Mouse (Mus musculus) myocyte (in vitro differentiated cells): ENCODE results near the gene Zfp120. TPM values are rescaled to one million over a fixed set of nuclear protein-coding genes. Genes with fewer than 3 reads are reported as not detected.
A peak's percentile ranks its signal among the peaks of the same experiment; 100 is the strongest.
"Not testable (repeated sequence)": the region's sequence is repeated elsewhere in the genome, so short reads cannot be mapped to it uniquely, and the experiment has no call there.

ENCODE experiments used
- H3K27me3 ChIP-seq: one replicate; pipeline ENCODE4 v1.6.1; 2011; ENCODE audit not compliant: control insufficient read depth, insufficient read depth, insufficient read length
- H3K36me3 ChIP-seq: one replicate; pipeline ENCODE4 v1.6.1; 2011; ENCODE audit not compliant: control insufficient read depth, insufficient read depth
- H3K4me2 ChIP-seq: one replicate; pipeline ENCODE4 v1.6.1; 2011; ENCODE audit warnings: low read depth, control low read depth
- H3K4me3 ChIP-seq: one replicate; pipeline ENCODE4 v1.5.1; 2011; ENCODE audit warnings: mild to moderate bottlenecking, control low read depth, moderate library complexity
- H3K79me2 ChIP-seq: one replicate; pipeline ENCODE4 v1.6.1; 2011; ENCODE audit not compliant: control insufficient read depth, insufficient read depth
- H3ac ChIP-seq: one replicate; pipeline ENCODE4 v1.6.1; 2011; ENCODE audit not compliant: control insufficient read depth, insufficient read length
- CEBPB ChIP-seq: IDR thresholded peaks from 2 replicates; pipeline ENCODE4 v1.6.1; 2011; ENCODE audit warnings: mild to moderate bottlenecking, moderate library complexity; ENCODE audit not compliant: poor library complexity, insufficient read depth, severe bottlenecking
- E2F4 ChIP-seq: IDR thresholded peaks from one replicate; pipeline ENCODE4 v1.6.1; 2011; ENCODE audit warnings: mild to moderate bottlenecking, control low read depth, moderate library complexity; ENCODE audit not compliant: insufficient read depth
- MAX ChIP-seq: IDR thresholded peaks from one replicate; pipeline ENCODE4 v1.6.1; 2011; ENCODE audit warnings: low read depth, mild to moderate bottlenecking, control low read depth
- MYOD1 ChIP-seq, 3 experiments: IDR thresholded peaks; one replicate each; pipeline ENCODE4 v1.6.1; 2011; ENCODE audit warnings: control low read depth in 2 of 3, low read depth in 2 of 3, mild to moderate bottlenecking in 2 of 3, moderate library complexity in 1 of 3; ENCODE audit not compliant: insufficient read length in 2 of 3, control insufficient read depth in 1 of 3
- MYOG ChIP-seq, 3 experiments: IDR thresholded peaks; one replicate each; pipeline ENCODE4 v1.6.1; 2011; ENCODE audit warnings: control low read depth in 2 of 3, low read depth in 2 of 3, mild to moderate bottlenecking in 2 of 3; ENCODE audit not compliant: insufficient read length in 2 of 3, control insufficient read depth in 1 of 3, insufficient read depth in 1 of 3
- POLR2A ChIP-seq: IDR thresholded peaks from one replicate; pipeline ENCODE4 v1.6.1; 2011; ENCODE audit warnings: low read depth, mild to moderate bottlenecking, control low read depth, moderate library complexity; ENCODE audit not compliant: insufficient read length
- POLR2AphosphoS2 ChIP-seq: IDR thresholded peaks from one replicate; pipeline ENCODE4 v1.6.1; 2011; ENCODE audit warnings: low read depth, control low read depth; ENCODE audit not compliant: insufficient read length
- REST ChIP-seq: IDR thresholded peaks from one replicate; pipeline ENCODE4 v1.6.1; 2011; ENCODE audit warnings: mild to moderate bottlenecking, control low read depth, moderate library complexity; ENCODE audit not compliant: insufficient read depth, insufficient read length
- SRF ChIP-seq: IDR thresholded peaks from one replicate; pipeline ENCODE4 v1.6.1; 2011; ENCODE audit warnings: low read depth; ENCODE audit not compliant: control insufficient read depth, insufficient read length
- TCF12 ChIP-seq: IDR thresholded peaks from one replicate; pipeline ENCODE4 v1.6.1; 2011; ENCODE audit warnings: mild to moderate bottlenecking, control low read depth; ENCODE audit not compliant: poor library complexity, insufficient read depth, severe bottlenecking
- TCF3 ChIP-seq: IDR thresholded peaks from one replicate; pipeline ENCODE4 v1.6.1; 2011; ENCODE audit warnings: low read depth, control low read depth; ENCODE audit not compliant: insufficient read length
- USF1 ChIP-seq: IDR thresholded peaks from one replicate; pipeline ENCODE4 v1.6.1; 2011; ENCODE audit warnings: low read depth, mild to moderate bottlenecking, control low read depth, moderate library complexity
- polyA plus RNA-seq: library from polyadenylated mRNA; unstranded; fragments of >200 nt; fragmentation: generic; extraction: Trizol; gene quantifications from one replicate; pipeline ENCODE4 v1.2.1, GENCODE M21; 2012; ENCODE audit warnings: missing spikeins

The Zfp120 gene
- 2.3 TPM for polyA plus RNA-seq

- Histone ChIP-seq H3K79me2 (peaks cover 7% of the 10 kb centered on the region), H3K4me2 (peak within 1 kb of the TSS; percentile 84), H3K36me3 (no peaks in the 10 kb centered on the region), H3K27me3 (no peaks in the 10 kb centered on the region), H3ac (peak within 1 kb of the TSS; percentile 34), H3K4me3 (peak within 1 kb of the TSS; percentile 47)
- no peak for TF ChIP-seq TCF12
- TF ChIP-seq SRF, result no peak
- TF ChIP-seq TCF3, result no peak
- no peak for TF ChIP-seq POLR2A
- TF ChIP-seq CEBPB, result no peak
- no peak for TF ChIP-seq E2F4
- no peak for TF ChIP-seq MYOG (IDR thresholded peaks at IDR 0.05; ENCODE audit: control insufficient read depth in 1 of 3, insufficient read depth in 1 of 3, insufficient read length in 2 of 3, low read depth in 2 of 3)
- no peak for TF ChIP-seq MAX
- TF ChIP-seq POLR2AphosphoS2, result no peak
- TF ChIP-seq MYOD1 (IDR thresholded peaks at IDR 0.05; ENCODE audit: control insufficient read depth in 1 of 3, insufficient read length in 2 of 3, low read depth in 2 of 3), result no peak
- TF ChIP-seq USF1, result no peak
- TF ChIP-seq REST, result no peak
Measured at GRCm38 (mm10) chr2:150136435-150136897, at the start of gene Zfp120. Gene Zfp120 (minus strand): TSS chr2:150136708.

GRCm38 (mm10) chr2:150181570-150181999 lies 45.1 kb upstream of the Zfp120 start, which contains the start of gene Gm14139:
Gene Gm14139 (plus strand): TSS chr2:150181755.
- Histone ChIP-seq H3K4me2 (peak within 1 kb of the TSS; percentile 45), H3K4me3 (peak within 1 kb of the TSS; percentile 16)
- not testable (repeated sequence) for H3ac ChIP-seq, H3K36me3 ChIP-seq, H3K27me3 ChIP-seq, H3K79me2 ChIP-seq

GRCm38 (mm10) chr2:150181046-150181445 lies 44.5 kb upstream of the Zfp120 start:
- not testable (repeated sequence) for H3K27me3 ChIP-seq, H3K36me3 ChIP-seq, H3ac ChIP-seq, H3K79me2 ChIP-seq
- Histone ChIP-seq H3K4me2 (peak overlapping the region; percentile 45), H3K4me3 (peak overlapping the region; percentile 16)

- not testable (repeated sequence) for H3ac ChIP-seq, H3K27me3 ChIP-seq, H3K79me2 ChIP-seq, H3K36me3 ChIP-seq, H3K4me3 ChIP-seq, H3K4me2 ChIP-seq
Measured at GRCm38 (mm10) chr2:150179579-150179978, 43.1 kb upstream of the Zfp120 start, which contains the start of gene Gm10770. Gene Gm10770 (minus strand): TSS chr2:150179679.

GRCm38 (mm10) chr2:150173833-150174232 lies 37.3 kb upstream of the Zfp120 start:
- H3ac ChIP-seq, result no peak overlapping the region
- H3K36me3 ChIP-seq, result no peaks in the 10 kb centered on the region
- TF ChIP-seq TCF3, result no peak
- no peak for TF ChIP-seq SRF
- no peak for TF ChIP-seq USF1
- no peak for TF ChIP-seq MYOD1 (IDR thresholded peaks at IDR 0.05; ENCODE audit: control insufficient read depth in 1 of 3, insufficient read length in 2 of 3, low read depth in 2 of 3)
- no peak overlapping the region for H3K4me2 ChIP-seq
- no peak overlapping the region for H3K4me3 ChIP-seq
- no peaks in the 10 kb centered on the region for H3K79me2 ChIP-seq
- H3K27me3 ChIP-seq, result no peaks in the 10 kb centered on the region

GRCm38 (mm10) chr2:150166703-150167102 lies 30.2 kb upstream of the Zfp120 start:
- Histone ChIP-seq H3K4me3 (no peak overlapping the region), H3ac (no peak overlapping the region), H3K27me3 (no peaks in the 10 kb centered on the region), H3K79me2 (no peaks in the 10 kb centered on the region), H3K36me3 (no peaks in the 10 kb centered on the region), H3K4me2 (no peak overlapping the region)
- no peak for TF ChIP-seq TCF12
- no peak for TF ChIP-seq USF1
- TF ChIP-seq POLR2A, result no peak
- TF ChIP-seq CEBPB, result no peak
- TF ChIP-seq TCF3, result no peak
- no peak for TF ChIP-seq MAX
- TF ChIP-seq E2F4, result no peak
- no peak for TF ChIP-seq SRF
- TF ChIP-seq MYOD1 (IDR thresholded peaks at IDR 0.05; ENCODE audit: control insufficient read depth in 1 of 3, insufficient read length in 2 of 3, low read depth in 2 of 3), result no peak
- TF ChIP-seq REST, result no peak
- no peak for TF ChIP-seq POLR2AphosphoS2
- TF ChIP-seq MYOG (IDR thresholded peaks at IDR 0.05; ENCODE audit: control insufficient read depth in 1 of 3, insufficient read depth in 1 of 3, insufficient read length in 2 of 3, low read depth in 2 of 3), result no peak
